Mouse (Mus musculus) hindbrain, embryonic 14.5 days (tissue): ENCODE results near the gene Zfp131. TPM values are rescaled to one million over a fixed set of nuclear protein-coding genes. Genes with fewer than 3 reads are reported as not detected.

ENCODE experiments used
- polyA plus RNA-seq: library from polyadenylated mRNA; unstranded; fragments of >200 nt; fragmentation: Nextera tagmentation; extraction: Ambion mirVana; gene quantifications from 2 replicates; pipeline ENCODE4 v1.2.1, GENCODE M21; 2014

The Zfp131 gene
- polyA plus RNA-seq, 1 experiment from 2014 or later = 34.5 TPM

Other genes starting within 250 kb of the Zfp131 start
- 0.40 and 0.53 TPM in 2 replicates for gene Ccl28, start 167.1 kb downstream of the Zfp131 start, polyA plus RNA-seq
- gene Hmgcs1, start 100.5 kb downstream of the Zfp131 start, polyA plus RNA-seq = 533 and 643 TPM in 2 replicates
- 5.4 and 6.4 TPM in 2 replicates for gene Nim1k, start 35.0 kb downstream of the Zfp131 start, polyA plus RNA-seq
- gene AF067063, start 39.3 kb upstream of the Zfp131 start, polyA plus RNA-seq = not detected in 2 replicates
- gene D13Ertd608e, start 45.1 kb upstream of the Zfp131 start, polyA plus RNA-seq = not detected in 2 replicates
- not detected in 2 replicates for gene Tcstv1, start 103.9 kb upstream of the Zfp131 start, polyA plus RNA-seq
- gene Gm21761, start 138.4 kb upstream of the Zfp131 start, polyA plus RNA-seq = not detected in 2 replicates
- gene B020031M17Rik, start 159.9 kb upstream of the Zfp131 start, polyA plus RNA-seq = not detected in 2 replicates
- gene Gm36079, start 236.1 kb upstream of the Zfp131 start, polyA plus RNA-seq = not detected in 2 replicates